Mouse (Mus musculus) macrophage (primary cell): ENCODE measurements around the gene Ttc28. TPM values are rescaled to one million over a fixed set of nuclear protein-coding genes. Genes with fewer than 3 reads are reported as not detected.
"Not testable (repeated sequence)": the region's sequence is repeated elsewhere in the genome, so short reads cannot be mapped to it uniquely, and the experiment has no call there.

ENCODE experiments used
- H3K27ac ChIP-seq: fragments of 350-480 bp; formaldehyde crosslinking; 2 replicates; pipeline ENCODE4 v1.9.0; 2021
- H3K36me3 ChIP-seq: fragments of 350-480 bp; formaldehyde crosslinking; 2 replicates; pipeline ENCODE4 v1.9.0; 2021; ENCODE audit errors: inconsistent target
- H3K4me3 ChIP-seq: fragments of 350-480 bp; formaldehyde crosslinking; 2 replicates; pipeline ENCODE4 v1.9.0; 2021; ENCODE audit errors: inconsistent target
- H3K79me2 ChIP-seq: fragments of 350-480 bp; formaldehyde crosslinking; 2 replicates; pipeline ENCODE4 v1.9.0; 2021; ENCODE audit errors: inconsistent target
- WGBS: methylation state at CpG from one replicate; pipeline ENCODE4 v1.1.7; 2026; ENCODE audit warnings: inconsistent platforms; ENCODE audit not compliant: missing documents; 5-methylcytosine and 5-hydroxymethylcytosine counted together
- polyA plus RNA-seq: library from polyadenylated mRNA; stranded (reverse); fragments of 250-400 nt; gene quantifications from 3 replicates; pipeline ENCODE4 v1.2.4, GENCODE M21; 2018; ENCODE audit warnings: inconsistent platforms

Ttc28 gene
- polyA plus RNA-seq, 1 experiment from 2014 or later: 0.77 TPM

DNA sequence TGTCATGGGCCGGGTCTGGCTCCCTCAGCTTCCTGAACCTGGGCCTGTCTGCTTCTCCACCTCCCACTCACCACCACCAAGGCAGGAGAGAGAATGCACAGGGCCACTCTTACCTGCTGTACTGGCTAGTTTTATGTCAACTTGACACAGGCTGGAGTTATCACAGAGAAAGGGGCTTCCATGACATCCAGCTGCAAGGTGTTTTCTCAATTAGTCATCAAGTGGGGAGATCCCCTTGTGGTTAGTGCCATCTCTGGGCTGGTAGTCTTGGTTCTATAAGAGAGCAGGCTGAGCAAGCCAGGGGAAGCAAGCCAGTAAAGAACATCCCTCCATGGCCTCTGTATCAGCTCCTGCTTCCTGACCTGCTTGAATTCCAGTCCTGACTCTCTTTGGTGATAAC lies 381.6 kb downstream of the Ttc28 start:
- H3K27ac ChIP-seq, H3K79me2 ChIP-seq, H3K4me3 ChIP-seq, H3K36me3 ChIP-seq: not testable (repeated sequence)
- 89% methylated on average over 1 of the region's 1 CpGs for WGBS

DNA sequence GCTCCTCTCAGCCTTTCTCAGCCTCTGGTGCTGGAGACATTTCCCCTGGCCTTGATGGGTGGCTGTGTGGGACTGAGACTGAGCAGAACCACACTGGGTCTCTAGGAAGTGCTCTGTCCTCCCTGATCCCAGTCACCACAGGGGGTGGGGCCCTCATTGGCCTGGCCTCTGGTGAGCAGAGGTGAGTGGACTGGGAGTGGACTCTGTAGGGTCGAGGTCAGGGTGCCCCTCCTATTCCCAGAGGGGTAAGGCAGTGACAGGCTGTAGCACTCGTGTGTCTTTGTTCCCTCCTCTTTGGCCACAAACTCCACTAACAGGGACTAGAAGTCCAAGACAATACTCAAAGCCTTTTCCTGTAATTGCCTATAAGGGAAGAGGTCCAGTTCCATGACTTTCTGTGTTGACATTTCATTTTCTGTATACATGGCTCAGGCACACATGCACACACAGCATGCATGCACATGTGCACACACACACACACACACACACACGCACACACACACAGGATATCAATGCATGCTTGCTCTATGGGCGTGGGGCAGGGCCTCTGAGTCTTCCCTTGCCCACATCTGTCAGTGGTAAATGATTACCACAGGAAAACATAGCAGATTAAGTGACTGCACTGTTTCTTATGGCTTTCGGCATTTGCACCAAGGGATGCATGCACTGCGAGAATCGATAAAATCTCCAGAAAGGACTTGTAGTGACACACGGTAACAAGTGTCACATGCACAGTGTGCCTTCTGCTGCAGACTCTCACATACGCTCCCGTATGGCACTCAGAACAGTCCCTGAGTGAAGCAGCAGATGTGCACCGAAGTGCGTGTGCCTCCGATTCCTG lies 382.4 kb downstream of the Ttc28 start:
- no peak overlapping the region for H3K4me3 ChIP-seq
- 82% methylated on average over 13 of the region's 13 CpGs for WGBS
- H3K79me2 ChIP-seq: no peaks in the 10 kb centered on the region
- no peaks in the 10 kb centered on the region for H3K36me3 ChIP-seq
- H3K27ac ChIP-seq: no peak overlapping the region

DNA sequence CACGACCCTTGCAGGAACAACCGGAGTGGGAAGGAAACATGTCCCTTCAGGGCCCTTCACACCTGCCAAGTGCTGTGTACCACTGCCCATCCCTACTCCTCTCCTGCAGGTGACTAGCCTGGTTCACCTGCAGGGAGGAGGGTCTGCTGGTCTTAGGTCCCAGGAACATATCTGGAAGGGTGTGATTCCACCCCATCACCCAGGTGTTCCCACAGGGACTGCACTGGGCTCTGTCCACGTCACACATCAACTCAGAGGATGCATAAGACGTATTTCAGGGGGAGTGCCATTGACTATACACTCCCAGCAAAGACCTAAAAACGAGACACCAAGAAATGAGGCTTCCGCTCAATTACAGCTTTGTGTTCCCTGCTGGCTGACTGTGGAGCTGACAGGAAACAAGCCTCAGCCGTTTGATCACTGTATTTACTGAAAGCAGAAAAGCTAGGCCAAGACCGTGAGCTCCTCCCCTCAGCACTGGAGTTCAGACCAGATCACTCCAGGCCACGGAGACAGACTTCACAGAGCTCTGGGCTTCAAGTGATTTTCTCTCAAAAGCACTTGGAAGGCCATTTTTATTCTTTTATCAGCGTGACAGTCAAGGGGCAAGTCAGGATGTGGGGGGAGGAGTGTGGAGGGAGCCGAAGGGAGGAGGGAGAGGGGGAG lies 383.1 kb downstream of the Ttc28 start:
- no peaks in the 10 kb centered on the region for H3K79me2 ChIP-seq
- 47% methylated on average over 11 of the region's 11 CpGs for WGBS
- no peaks in the 10 kb centered on the region for H3K36me3 ChIP-seq
- H3K4me3 ChIP-seq: no peak overlapping the region
- no peak overlapping the region for H3K27ac ChIP-seq

DNA sequence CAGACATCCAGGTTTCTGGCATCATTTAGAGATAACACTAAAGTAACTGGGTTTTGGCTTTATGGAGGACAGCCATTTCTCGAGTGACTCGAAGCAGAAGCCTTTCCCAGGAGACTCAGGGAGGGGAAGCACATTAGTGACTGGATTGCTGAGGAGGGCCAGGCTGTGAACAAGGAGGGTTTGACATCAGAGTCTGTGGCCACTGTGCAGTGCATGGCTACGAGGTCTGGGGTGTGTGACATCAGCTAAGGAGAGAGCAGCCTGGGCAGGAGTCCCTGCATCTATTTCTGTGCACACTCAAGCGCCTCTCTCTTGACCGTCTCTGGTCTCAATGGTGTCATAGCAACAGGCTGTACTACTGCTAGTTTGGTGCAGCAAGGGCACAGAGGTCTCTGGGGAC lies 383.8 kb downstream of the Ttc28 start:
- H3K79me2 ChIP-seq: no peaks in the 10 kb centered on the region
- H3K36me3 ChIP-seq: no peaks in the 10 kb centered on the region
- H3K4me3 ChIP-seq: no peak overlapping the region
- H3K27ac ChIP-seq: no peak overlapping the region
- WGBS: 67% methylated on average over 5 of the region's 5 CpGs

DNA sequence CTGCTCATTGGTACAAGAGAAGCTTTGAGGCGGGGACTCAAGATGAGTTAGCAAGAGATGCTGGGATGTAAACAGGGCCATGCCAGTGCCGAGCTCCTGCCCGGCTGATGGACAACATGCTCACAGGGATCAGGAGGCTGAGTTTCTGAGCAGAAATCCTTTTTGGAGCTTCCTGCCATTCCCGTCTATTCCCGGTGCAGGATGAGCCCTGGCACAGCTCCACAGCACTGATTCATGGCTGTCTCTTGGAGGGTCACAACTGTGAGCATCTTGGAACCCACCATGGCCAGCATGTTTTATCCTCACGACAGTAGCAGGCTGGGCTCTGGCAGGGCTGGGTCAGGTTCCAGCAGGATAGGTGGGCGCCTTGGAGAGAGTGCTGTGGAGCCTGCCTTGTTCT lies 384.9 kb downstream of the Ttc28 start:
- H3K27ac ChIP-seq: no peak overlapping the region
- no peak overlapping the region for H3K4me3 ChIP-seq
- 91% methylated on average over 6 of the region's 7 CpGs for WGBS
- no peaks in the 10 kb centered on the region for H3K79me2 ChIP-seq
- H3K36me3 ChIP-seq: no peaks in the 10 kb centered on the region

DNA sequence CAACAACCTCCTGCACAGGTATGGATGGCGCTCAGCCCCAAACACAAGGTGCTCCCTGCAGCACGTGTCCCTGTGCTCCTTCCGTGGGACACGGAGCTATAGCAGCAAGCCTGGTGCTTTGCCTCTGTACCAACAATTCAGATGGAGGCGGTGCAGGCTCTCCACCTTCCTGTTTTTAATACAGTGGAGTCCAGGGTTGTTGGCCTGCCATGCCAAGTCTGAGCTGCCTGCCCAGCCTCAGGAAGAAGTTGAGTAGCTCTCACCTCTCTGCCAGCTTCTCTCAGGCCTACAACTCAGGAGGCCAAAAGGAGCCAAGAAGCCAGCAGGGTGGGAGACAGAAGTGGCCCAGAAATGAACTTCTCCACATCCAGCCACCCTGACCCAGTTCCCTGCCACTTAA lies 387.1 kb downstream of the Ttc28 start:
- Histone ChIP-seq H3K79me2 (no peaks in the 10 kb centered on the region), H3K27ac (no peak overlapping the region), H3K4me3 (no peak overlapping the region), H3K36me3 (no peaks in the 10 kb centered on the region)
- WGBS: 63% methylated on average over 5 of the region's 5 CpGs

DNA sequence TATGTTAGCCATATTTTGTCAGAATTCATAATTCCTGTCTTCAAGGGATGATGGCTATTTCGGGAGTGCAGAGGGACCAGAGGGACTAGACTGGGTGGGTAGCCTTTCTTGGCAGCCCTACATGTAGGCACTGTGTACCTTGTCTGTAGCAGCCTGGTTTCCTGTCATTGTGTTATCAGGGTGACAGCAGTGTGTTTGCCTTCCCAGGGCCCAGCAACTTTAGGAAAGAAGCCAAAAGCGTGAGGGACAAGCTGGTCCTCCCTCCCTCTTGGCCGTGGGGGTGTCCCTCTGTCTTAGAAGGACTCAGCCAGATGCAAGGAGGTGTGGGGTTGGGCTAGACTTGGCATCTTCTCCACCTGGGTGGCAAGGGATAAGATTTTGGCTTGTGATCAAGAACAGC lies 387.5 kb downstream of the Ttc28 start:
- 28% methylated on average over 3 of the region's 3 CpGs for WGBS
- no peaks in the 10 kb centered on the region for H3K79me2 ChIP-seq
- no peak overlapping the region for H3K27ac ChIP-seq
- H3K4me3 ChIP-seq: no peak overlapping the region
- no peaks in the 10 kb centered on the region for H3K36me3 ChIP-seq

DNA sequence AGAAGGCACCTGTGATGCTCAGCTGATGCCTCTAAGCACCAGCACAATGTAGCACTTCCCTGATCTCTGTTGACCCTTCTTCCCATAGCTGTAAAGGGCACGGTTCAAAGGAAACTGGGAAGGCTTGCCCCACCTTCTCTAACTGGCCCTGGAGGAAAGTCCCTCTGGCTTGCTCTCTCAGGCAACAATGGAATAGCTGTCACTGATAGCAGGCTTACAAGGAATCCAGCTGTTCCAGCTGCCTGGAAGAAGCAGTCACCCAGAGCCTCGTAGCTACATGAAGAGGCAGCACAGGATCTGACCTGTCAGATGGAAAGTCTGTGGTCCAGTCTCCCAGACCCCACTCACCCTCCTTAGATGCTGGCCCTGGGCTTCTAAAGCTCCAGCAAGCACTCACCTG lies 389.2 kb downstream of the Ttc28 start:
- Histone ChIP-seq H3K27ac (no peak overlapping the region), H3K79me2 (no peaks in the 10 kb centered on the region), H3K36me3 (no peaks in the 10 kb centered on the region), H3K4me3 (no peak overlapping the region)
- 95% methylated on average over 2 of the region's 2 CpGs for WGBS

DNA sequence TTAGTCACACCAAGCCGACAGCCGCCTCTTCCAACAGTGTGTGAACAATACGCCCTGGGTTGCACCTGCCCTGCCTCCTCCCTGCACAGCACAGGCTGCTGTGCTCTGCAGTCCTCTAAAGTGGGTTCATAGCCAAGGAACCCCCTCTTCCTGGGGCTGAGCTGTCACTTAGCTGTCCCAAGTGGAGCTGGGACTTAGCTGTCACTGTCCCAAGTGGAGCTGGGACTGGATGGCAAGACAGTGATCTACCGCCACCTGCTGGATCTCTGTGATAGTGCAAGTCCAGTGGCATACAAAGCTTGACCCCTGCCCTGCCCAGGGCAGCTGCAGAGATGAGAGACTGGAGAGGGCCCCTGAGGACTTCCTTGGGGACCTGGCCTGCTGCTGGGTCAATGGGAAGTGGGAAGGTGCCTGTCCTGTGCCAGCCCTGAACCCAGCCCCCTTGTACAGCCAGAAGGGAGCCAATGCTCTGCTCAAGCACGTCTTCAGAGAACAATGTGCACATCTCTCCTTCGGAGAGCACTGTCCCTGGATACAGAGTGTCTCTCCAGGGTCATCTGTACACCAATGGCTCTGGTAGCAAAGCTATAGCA lies 390.1 kb downstream of the Ttc28 start:
- Histone ChIP-seq H3K36me3 (no peaks in the 10 kb centered on the region), H3K27ac (no peak overlapping the region), H3K79me2 (no peaks in the 10 kb centered on the region), H3K4me3 (no peak overlapping the region)
- 82% methylated on average over 6 of the region's 6 CpGs for WGBS

DNA sequence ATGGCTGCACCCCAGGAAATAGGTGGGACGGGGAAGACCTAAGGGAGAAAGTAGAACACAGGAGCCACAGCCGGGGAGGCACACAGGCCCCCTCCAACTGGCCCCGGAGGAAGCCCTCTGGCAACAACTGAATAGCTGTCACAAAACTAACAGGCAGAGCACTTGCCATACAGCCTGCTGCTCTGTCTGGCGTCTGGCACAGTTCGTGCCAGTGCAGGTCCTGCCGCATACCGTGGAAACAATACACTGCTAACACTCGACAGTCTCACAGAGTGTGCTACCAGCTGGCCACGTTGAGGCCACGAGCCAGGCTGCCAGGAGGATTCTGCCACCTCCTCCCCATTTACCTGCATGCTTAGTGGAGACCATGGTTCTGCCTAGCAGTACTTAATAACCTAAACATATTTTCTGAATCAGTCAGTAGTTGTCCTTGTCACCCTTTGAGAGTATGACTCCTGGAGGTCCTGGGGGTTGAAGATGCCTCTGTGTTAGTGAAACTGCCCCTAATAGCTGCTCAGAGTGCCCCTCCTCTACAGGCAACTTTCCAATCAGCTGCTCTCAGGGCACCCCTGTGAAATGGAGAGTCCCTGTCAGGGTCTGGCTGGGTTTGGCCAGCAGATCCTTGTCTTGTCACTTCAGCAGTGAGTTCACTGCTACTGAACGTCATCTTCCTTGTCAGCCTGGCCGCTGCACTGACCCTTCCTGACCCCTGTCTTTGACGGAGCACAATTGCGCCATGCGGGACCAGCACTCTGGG lies 390.8 kb downstream of the Ttc28 start:
- no peaks in the 10 kb centered on the region for H3K36me3 ChIP-seq
- H3K79me2 ChIP-seq: no peaks in the 10 kb centered on the region
- 89% methylated on average over 14 of the region's 15 CpGs for whole genome bisulfite sequencing
- no peak overlapping the region for H3K27ac ChIP-seq
- H3K4me3 ChIP-seq: no peak overlapping the region

DNA sequence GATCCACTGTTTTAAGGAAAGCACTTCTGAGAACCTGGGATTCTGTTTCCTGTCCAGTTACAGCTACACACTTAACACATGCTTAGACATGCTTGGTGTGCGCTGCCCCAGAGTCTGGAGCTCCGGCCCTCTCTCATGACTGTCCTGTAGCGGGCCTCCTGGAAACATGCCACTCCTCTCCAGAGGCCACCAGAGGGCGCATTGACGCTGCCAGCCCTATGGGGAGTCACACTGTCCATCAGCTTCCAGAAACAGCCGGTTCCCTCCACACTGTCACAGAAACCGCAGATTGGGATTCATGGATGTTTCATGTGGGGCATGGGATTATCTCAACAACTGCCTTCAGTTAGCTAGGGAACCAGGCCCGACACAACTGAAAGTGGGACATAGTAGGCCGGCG lies 394.0 kb downstream of the Ttc28 start:
- 37% methylated on average over 10 of the region's 10 CpGs for WGBS
- no peaks in the 10 kb centered on the region for H3K79me2 ChIP-seq
- H3K4me3 ChIP-seq: no peak overlapping the region
- no peaks in the 10 kb centered on the region for H3K36me3 ChIP-seq
- H3K27ac ChIP-seq: no peak overlapping the region

DNA sequence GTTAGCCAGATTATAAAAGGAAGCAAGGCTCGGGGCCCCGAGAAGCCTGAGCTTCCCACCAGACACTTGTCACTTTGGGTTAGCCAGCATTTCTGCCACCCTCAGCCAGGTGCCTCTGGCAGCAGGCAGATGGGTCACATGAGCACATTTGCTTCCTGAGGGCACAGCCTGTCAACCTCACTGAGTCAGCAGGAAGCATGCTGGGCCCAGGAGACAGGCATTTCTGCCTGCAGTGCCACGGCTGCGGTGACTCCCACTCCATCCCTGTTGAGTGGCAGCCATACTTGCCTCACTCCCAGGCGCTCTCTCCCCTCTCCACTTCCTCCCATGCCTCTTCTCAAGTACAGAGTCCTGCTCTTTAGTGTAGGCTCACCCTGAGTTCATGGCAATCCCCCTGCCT lies 395.3 kb downstream of the Ttc28 start:
- Histone ChIP-seq H3K27ac (no peak overlapping the region), H3K36me3 (no peaks in the 10 kb centered on the region), H3K79me2 (no peaks in the 10 kb centered on the region), H3K4me3 (no peak overlapping the region)
- WGBS: 13% methylated on average over 5 of the region's 5 CpGs

DNA sequence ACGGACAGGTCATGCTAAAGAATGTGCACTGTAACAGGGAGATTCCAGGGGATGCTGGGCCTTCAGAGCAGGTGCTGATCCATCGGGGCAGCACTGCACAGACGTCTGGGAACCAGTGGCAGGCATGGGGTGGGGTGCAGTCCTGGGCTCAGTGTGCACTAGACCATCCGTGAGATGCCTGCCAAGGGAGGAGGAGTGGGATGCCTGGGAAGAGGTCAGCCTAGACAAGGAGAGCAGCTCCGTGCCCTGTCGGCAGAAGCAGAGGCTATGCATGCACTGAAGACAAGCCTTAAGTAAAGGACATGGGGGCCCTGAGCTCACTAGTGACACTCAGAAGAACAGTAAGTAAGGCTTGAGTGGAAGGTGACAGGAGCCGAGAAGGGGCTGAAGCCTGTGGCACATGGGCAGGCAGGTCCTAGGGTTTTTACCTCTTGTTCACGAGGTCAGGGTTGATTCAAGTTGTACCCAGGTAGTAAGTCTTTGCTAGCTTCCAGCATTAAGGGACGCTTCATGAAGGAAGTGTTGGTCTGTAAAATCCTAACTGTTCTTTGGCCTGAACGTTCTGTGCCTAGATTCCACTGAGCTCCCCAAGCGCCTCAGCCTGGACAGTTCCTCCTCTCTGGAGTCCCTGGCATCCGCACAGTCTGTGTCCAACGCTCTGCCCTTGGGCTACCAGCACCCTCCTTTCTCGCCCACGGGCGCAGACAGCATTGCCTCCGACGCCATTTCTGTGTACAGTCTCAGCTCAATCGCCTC lies 405.0 kb downstream of the Ttc28 start:
- 93% methylated on average over 16 of the region's 19 CpGs for WGBS
- no peaks in the 10 kb centered on the region for H3K36me3 ChIP-seq
- no peak overlapping the region for H3K4me3 ChIP-seq
- no peak overlapping the region for H3K27ac ChIP-seq
- H3K79me2 ChIP-seq: no peaks in the 10 kb centered on the region

DNA sequence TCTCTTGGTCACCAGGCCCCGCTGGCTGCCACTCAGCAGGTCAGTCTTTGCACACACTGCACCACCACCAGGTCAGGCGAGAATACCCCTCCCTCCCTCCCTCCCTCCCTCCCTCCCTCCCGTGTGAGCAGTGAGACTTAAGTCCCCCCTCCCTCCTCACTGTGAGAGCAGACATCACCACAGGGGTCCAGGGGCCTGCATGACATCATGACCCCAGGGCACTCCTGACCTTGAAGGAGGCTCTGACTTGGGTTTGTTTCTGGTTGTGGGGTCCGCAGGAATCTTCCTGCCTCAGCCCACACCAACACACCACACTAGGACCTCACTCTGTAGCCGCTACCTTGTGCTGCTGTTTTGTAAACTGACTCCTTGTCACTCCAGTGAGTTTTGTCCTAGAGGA lies 408.0 kb downstream of the Ttc28 start:
- Histone ChIP-seq H3K27ac (no peak overlapping the region), H3K79me2 (no peaks in the 10 kb centered on the region), H3K4me3 (no peak overlapping the region), H3K36me3 (no peaks in the 10 kb centered on the region)
- 83% methylated on average over 4 of the region's 5 CpGs for WGBS
